Mouse (Mus musculus) ES-Bruce4 (cell line): ENCODE results near the gene Hrct1. TPM values are rescaled to one million over a fixed set of nuclear protein-coding genes. Genes with fewer than 3 reads are reported as not detected.

Experiments used
- H3K27ac ChIP-seq: 2 replicates; pipeline ENCODE4 v1.5.1; 2012; ENCODE audit warnings: low read length, inconsistent platforms; ENCODE audit not compliant: insufficient read depth
- H3K27me3 ChIP-seq: 2 replicates; pipeline ENCODE4 v1.6.1; 2012; ENCODE audit warnings: mild to moderate bottlenecking, low read length, inconsistent platforms; ENCODE audit not compliant: control insufficient read depth, poor library complexity, insufficient read depth, severe bottlenecking
- H3K36me3 ChIP-seq: 2 replicates; pipeline ENCODE4 v1.6.1; 2012; ENCODE audit warnings: inconsistent platforms, mild to moderate bottlenecking, low read length, moderate library complexity; ENCODE audit not compliant: control insufficient read depth, poor library complexity, insufficient read depth, severe bottlenecking
- H3K4me1 ChIP-seq: one replicate; pipeline ENCODE4 v1.8.1; 2011; ENCODE audit warnings: low read length; ENCODE audit not compliant: control insufficient read depth, insufficient read depth
- H3K4me3 ChIP-seq: 2 replicates; pipeline ENCODE4 v1.5.1; 2011; ENCODE audit warnings: low read depth, mild to moderate bottlenecking, low read length
- H3K9ac ChIP-seq: 2 replicates; pipeline ENCODE4 v1.6.1; 2012; ENCODE audit warnings: low read depth, mild to moderate bottlenecking, inconsistent platforms; ENCODE audit not compliant: poor library complexity, severe bottlenecking
- H3K9me3 ChIP-seq: replicated peaks from 2 replicates; pipeline ENCODE4 v1.6.1; 2012; ENCODE audit warnings: mild to moderate bottlenecking, low read length, inconsistent platforms; ENCODE audit not compliant: control insufficient read depth, poor library complexity, insufficient read depth, severe bottlenecking
- CTCF ChIP-seq: IDR thresholded peaks from one replicate; pipeline ENCODE4 v1.8.1; 2011; ENCODE audit warnings: low read depth, low read length
- EP300 ChIP-seq: IDR thresholded peaks from 2 replicates; pipeline ENCODE4 v1.6.1; 2011; ENCODE audit warnings: low read depth, low read length; ENCODE audit not compliant: insufficient read depth
- POLR2A ChIP-seq: IDR thresholded peaks from one replicate; pipeline ENCODE4 v1.8.1; 2011; ENCODE audit warnings: low read length; ENCODE audit not compliant: insufficient read depth
- polyA plus RNA-seq: library from polyadenylated mRNA; stranded (reverse); fragments of >200 nt; gene quantifications from 2 replicates; pipeline ENCODE4 v1.2.4, GENCODE M21; 2011; ENCODE audit warnings: low read depth; ENCODE audit not compliant: missing spikeins, insufficient read depth, insufficient read length

The Hrct1 gene
- not detected in 2 replicates for polyA plus RNA-seq

- H3K27ac ChIP-seq = no peak within 1 kb of the TSS
- no peaks in the 10 kb centered on the region for H3K36me3 ChIP-seq
Observed at GRCm38 (mm10) chr4:43726995-43727394, at the start of gene Hrct1. TSS of gene Hrct1 (plus strand) at chr4:43727188.

GRCm38 (mm10) chr4:43678541-43678940, 48.4 kb upstream of the Hrct1 start:
- Histone ChIP-seq H3K27me3 (no peaks in the 10 kb centered on the region), H3K9ac (no peak overlapping the region), H3K36me3 (no peaks in the 10 kb centered on the region), H3K4me1 (no peaks in the 10 kb centered on the region), H3K27ac (no peak overlapping the region), H3K9me3 (no peaks in the 10 kb centered on the region), H3K4me3 (no peak overlapping the region)
- TF ChIP-seq EP300 (no peak), CTCF (no peak), POLR2A (no peak)

More at GRCm38 (mm10) chr4:43726995-43727394, at the start of gene Hrct1:
- no peaks in the 10 kb centered on the region for H3K4me1 ChIP-seq
- no peaks in the 10 kb centered on the region for H3K27me3 ChIP-seq
- TF ChIP-seq EP300 = no peak
- no peaks in the 10 kb centered on the region for H3K9me3 ChIP-seq
- H3K4me3 ChIP-seq = no peak within 1 kb of the TSS
- H3K9ac ChIP-seq = no peak within 1 kb of the TSS

- Histone ChIP-seq H3K9ac (no peak overlapping the region), H3K9me3 (no peaks in the 10 kb centered on the region), H3K4me3 (no peak overlapping the region), H3K27ac (no peak overlapping the region), H3K27me3 (no peaks in the 10 kb centered on the region), H3K36me3 (no peaks in the 10 kb centered on the region), H3K4me1 (no peaks in the 10 kb centered on the region)
- no peak for TF ChIP-seq CTCF
- TF ChIP-seq EP300 = no peak
- no peak for TF ChIP-seq POLR2A
Observed at GRCm38 (mm10) chr4:43679416-43680043, 47.5 kb upstream of the Hrct1 start.

- Histone ChIP-seq H3K36me3 (no peaks in the 10 kb centered on the region), H3K27ac (no peak overlapping the region), H3K4me1 (no peaks in the 10 kb centered on the region), H3K9me3 (no peaks in the 10 kb centered on the region), H3K9ac (no peak overlapping the region), H3K4me3 (no peak overlapping the region), H3K27me3 (no peaks in the 10 kb centered on the region)
- TF ChIP-seq EP300 (no peak), POLR2A (no peak), CTCF (no peak)
Observed at GRCm38 (mm10) chr4:43690021-43690420, 37.0 kb upstream of the Hrct1 start.

GRCm38 (mm10) chr4:43691026-43691425, 36.0 kb upstream of the Hrct1 start:
- TF ChIP-seq CTCF (no peak), EP300 (no peak), POLR2A (no peak)
- H3K36me3 ChIP-seq = no peaks in the 10 kb centered on the region
- no peak overlapping the region for H3K4me3 ChIP-seq
- H3K9ac ChIP-seq = no peak overlapping the region
- H3K9me3 ChIP-seq = no peaks in the 10 kb centered on the region
- H3K4me1 ChIP-seq = no peaks in the 10 kb centered on the region
- H3K27me3 ChIP-seq = no peaks in the 10 kb centered on the region
- H3K27ac ChIP-seq = no peak overlapping the region

GRCm38 (mm10) chr4:43693806-43694241, 33.2 kb upstream of the Hrct1 start:
- H3K27ac ChIP-seq = no peak overlapping the region
- H3K9ac ChIP-seq = no peak overlapping the region
- no peaks in the 10 kb centered on the region for H3K9me3 ChIP-seq
- H3K4me3 ChIP-seq = no peak overlapping the region
- H3K4me1 ChIP-seq = no peaks in the 10 kb centered on the region
- no peak for TF ChIP-seq CTCF
- TF ChIP-seq EP300 = no peak
- no peak for TF ChIP-seq POLR2A
- no peaks in the 10 kb centered on the region for H3K27me3 ChIP-seq
- H3K36me3 ChIP-seq = no peaks in the 10 kb centered on the region
